Mouse (Mus musculus) stomach, postnatal 0 days (tissue): ENCODE data around the gene Plaur.

ENCODE experiments used
- CTCF ChIP-seq: IDR thresholded peaks from 2 replicates; pipeline ENCODE4 v1.5.1; 2016; ENCODE audit warnings: antibody characterized with exemption, low read depth, mild to moderate bottlenecking, moderate library complexity
- EP300 ChIP-seq: optimal IDR thresholded peaks from 2 replicates; pipeline ENCODE3; 2016; ENCODE audit warnings: antibody characterized with exemption

DNA sequence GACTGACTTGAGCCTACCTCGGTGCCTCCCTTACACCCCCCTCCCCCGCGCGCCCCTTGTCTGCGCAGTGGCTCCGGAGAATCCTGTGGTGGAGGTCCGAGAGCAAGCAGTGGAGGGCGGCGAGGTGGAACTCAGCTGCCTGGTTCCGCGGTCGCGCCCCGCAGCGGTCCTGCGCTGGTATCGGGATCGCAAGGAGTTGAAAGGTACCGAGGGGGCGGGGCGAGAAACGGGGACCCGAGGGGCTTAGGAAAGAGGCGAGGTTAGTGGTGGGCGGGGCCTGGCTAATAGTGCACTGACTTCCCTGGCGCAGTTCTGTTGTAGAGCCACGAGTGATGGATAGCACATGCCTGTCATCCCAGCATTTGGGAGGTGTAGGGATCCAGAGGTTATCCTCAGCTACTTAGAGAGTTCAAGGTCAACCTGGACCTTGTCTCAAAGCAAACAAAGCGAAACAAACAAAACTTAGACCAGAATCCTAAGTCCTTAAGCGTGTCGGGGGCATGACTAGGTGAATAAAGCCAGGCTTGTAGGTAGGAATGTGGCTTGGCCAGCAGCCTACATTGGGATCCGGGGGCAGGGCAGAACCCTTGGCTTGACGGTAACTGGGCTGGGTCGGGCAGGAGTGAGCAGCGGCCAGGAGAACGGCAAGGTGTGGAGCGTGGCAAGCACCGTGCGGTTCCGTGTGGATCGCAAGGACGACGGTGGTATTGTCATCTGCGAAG is 37.7 kb downstream of the Plaur start:
- no peak for TF ChIP-seq CTCF
- TF ChIP-seq EP300: no peak
